Mouse (Mus musculus) left cerebral cortex, postnatal 14 days (tissue): ENCODE data around the gene Gm14403. TPM values are rescaled to one million over a fixed set of nuclear protein-coding genes. Genes with fewer than 3 reads are reported as not detected.
"Not testable (repeated sequence)": the region's sequence is repeated elsewhere in the genome, so short reads cannot be mapped to it uniquely, and the experiment has no call there.

Source experiments
- DNase-seq, 2 experiments: peaks; one replicate each; pipeline ENCODE4 v3.0.0; 2021 to 2022; ENCODE audit warnings: low spot score in 2 of 2, mixed read lengths in 1 of 2
- intact Hi-C: fragments of 180-260 bp; cut with DNase I; formaldehyde crosslinking; loops from one replicate; pipeline ENCODE4 v1.15.1; 2025
- total RNA-seq, 2 experiments: library from RNA; stranded (reverse); gene quantifications; 2 replicates each; pipeline ENCODE4 v1.2.3; 2021

The Gm14403 gene
- total RNA-seq, 2 experiments from 2014 or later, result 20.9 to 21.9 TPM

DNA sequence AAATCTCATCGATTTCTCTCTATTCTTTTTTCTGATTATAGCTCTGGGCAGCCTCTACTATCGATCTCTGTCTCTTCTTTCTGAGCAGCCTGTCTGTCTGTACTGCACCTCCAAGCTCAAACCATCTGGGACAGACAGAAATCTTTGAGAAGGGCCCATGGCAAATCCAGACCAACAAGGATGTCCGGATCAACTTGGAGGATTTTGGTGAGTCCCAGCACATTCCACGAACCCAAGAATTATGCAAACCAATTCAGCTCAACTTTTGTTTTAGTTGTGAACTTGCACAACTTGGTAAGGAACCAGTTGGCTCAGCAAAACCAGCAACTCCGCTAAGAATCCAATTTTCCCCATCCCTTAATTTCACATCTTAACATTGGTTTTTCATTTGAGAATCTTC lies 39.7 kb downstream of the Gm14403 start:
- intact Hi-C loops, DNase-seq: not testable (repeated sequence)

DNA sequence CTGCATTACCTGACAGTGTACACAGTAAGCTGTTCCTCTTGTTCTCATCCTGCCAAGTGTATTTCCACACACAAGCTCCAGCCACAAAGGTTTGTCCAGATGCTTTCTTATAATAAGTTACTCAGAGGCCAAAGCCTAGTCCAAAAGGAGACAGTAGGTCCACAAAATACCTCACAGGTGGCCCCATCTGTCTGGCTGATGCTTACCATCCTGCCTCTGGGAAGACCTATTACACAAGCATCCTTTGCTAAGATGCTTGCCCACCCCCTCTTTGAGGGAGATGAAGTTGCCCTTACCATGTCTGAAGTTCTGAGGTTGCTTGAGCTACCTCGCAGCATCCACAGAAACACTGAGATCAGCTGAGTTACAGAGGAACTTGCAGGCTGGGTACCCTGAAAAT lies 57.2 kb downstream of the Gm14403 start:
- intact Hi-C loops, DNase-seq: not testable (repeated sequence)

Other genes with a start within 250 kb of the Gm14403 start
- 1 to 10 TPM in 1 of 2 experiments, under 1 TPM in 1; 0.75 to 1.2 TPM for gene Gm14409, start 231.2 kb upstream of the Gm14403 start, total RNA-seq
- gene Gm14412, start 173.9 kb upstream of the Gm14403 start, total RNA-seq, result 1 to 10 TPM; 2.4 to 2.5 TPM
- gene Gm14418, start 99.9 kb upstream of the Gm14403 start, total RNA-seq, result 10 to 100 TPM; 24.7 to 26.6 TPM
- 10 to 100 TPM; 20.1 to 22.6 TPM for gene Zfp970, start 33.5 kb upstream of the Gm14403 start, total RNA-seq
- gene Gm14406, start 80.0 kb downstream of the Gm14403 start, total RNA-seq, result not detected